Mouse (Mus musculus): ENCODE measurements around the gene Pkn1. TPM values are rescaled to one million over a fixed set of nuclear protein-coding genes. Genes with fewer than 3 reads are reported as not detected.

Pkn1 gene
- total RNA-seq (2021): 10 to 100 TPM; 52.9 to 65.1 TPM

GRCm38 (mm10) chr8:83698661-83699453 is at the start of gene Pkn1:
Gene Pkn1 (minus strand): TSS chr8:83699179.
- DNase-seq (ENCODE audit: low spot score in 2 of 2): peak; percentile 59 to 74
- intact Hi-C loops (cut with DNase I): loop anchor here (5.0 kb wide), 1 partner anchor 37 kb away; no protein-coding TSS in a partner anchor

- no peak for DNase-seq (ENCODE audit: low spot score in 2 of 2)
- intact Hi-C loops (cut with DNase I): no loop called here
Observed at GRCm38 (mm10) chr8:83748708-83749107, 49.7 kb upstream of the Pkn1 start.

GRCm38 (mm10) chr8:83747661-83748346 is 48.8 kb upstream of the Pkn1 start:
- DNase-seq (ENCODE audit: low spot score in 2 of 2): peak; percentile 35 to 44
- intact Hi-C loops (cut with DNase I): no loop called here

GRCm38 (mm10) chr8:83744070-83744469 is 45.1 kb upstream of the Pkn1 start:
- no peak for DNase-seq (ENCODE audit: low spot score in 2 of 2)
- intact Hi-C loops (cut with DNase I): no loop called here

- DNase-seq (ENCODE audit: low spot score in 2 of 2): no peak
- intact Hi-C loops (cut with DNase I): no loop called here
Observed at GRCm38 (mm10) chr8:83742968-83743367, 44.0 kb upstream of the Pkn1 start.

GRCm38 (mm10) chr8:83741849-83742655 is 43.1 kb upstream of the Pkn1 start:
- no peak for DNase-seq (ENCODE audit: low spot score in 2 of 2)
- intact Hi-C loops (cut with DNase I): no loop called here

DNA sequence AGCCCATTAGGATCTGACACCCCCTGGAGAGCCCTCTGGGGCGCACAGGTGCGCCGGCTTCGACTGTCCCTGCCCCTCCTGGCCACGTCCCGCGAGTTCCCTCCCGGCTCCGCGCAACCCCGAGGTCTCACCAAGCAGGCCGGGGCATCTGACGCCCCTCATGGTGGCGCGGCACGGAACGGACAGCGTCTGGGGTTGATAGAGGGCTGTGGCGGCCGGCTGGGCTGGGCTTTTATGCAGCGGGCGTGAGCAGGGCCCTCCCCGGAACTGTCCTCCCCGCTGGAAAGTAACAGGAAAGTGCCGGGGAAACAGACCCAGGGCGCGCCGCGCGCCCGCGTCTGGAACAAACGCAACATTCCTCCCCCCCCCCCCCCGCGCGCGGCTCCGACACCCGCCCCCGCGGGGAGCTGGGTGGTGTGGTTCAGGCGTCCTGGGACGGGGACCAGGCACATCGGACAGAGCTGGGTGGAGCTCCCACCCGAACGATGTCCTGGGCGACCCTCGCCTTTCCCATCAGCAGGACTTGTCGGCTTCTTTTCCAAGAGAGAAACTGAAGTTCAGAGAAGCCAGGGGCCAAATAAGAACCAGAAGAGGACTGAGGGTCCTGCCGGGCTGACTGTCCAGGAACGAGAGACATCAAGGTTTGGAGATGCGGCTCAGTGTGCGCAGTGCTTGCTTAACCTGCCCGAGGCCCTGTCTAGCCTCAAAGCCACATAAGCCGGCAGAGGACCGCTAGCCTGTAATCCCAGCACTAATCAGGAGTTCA is 42.2 kb upstream of the Pkn1 start, which contains the start of gene Adgre5:
Adgre5 (minus strand) TSS at position 351 of the 766 bp plus-strand sequence.
- intact Hi-C loops (cut with DNase I): no loop called here

DNA sequence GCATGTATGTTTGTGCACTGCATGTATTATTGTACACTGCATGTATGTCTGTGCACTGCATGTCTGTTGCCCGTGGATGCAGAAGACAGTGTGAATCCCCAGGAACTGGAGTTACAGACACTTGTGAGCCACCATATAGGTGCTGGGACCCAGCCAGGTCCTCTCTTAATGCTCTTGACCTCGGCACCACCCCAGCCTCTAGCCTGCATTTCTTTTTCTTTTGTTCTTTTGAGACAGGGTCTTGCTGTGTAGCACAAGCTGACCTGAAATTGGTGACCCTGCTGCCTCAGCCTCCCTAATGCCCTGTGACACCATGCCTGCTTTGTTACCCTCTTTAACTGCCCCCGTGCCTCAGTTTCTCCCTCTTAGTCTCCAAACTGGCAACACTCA is 41.6 kb upstream of the Pkn1 start:
- DNase-seq (ENCODE audit: low spot score in 2 of 2): no peak
- intact Hi-C loops (cut with DNase I): no loop called here

More for the DNA sequence above, 42.2 kb upstream of the Pkn1 start, which contains the start of gene Adgre5:
- no peak for DNase-seq (ENCODE audit: low spot score in 2 of 2)

DNA sequence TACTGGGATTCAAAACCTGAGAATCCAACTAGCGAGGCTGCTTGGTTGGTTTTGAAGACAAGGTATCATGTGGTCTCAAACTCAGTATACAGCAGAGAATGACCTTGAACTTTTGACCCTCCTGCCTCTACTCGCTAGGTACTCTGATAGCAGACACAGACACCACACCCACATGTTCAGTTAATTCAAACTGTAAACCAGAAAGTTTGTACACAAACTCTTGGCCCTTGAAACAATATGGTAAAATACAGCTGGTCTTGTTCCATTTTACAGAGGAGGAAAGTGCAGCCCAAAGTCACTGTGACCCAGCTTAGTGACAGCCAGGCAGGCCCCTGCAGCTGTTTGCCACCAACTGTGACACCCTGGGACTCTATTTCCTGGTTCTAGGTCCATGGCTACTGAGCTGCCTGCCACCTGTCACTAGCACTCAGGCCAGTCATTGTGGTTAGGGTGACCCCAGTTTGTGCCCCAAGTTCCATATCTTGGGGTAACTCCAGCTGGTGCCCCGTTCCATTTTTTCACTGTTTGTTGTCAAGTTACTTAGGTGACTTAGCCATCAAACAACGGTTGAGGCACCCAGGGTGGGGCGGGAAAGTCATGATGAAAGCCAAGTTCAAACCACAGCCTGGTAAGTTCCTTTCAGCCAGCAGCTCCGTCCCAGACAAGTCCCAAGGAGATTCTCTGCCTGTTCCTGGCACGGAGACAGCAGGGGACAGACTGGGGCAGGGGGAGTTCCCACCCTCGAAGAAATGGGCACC is 40.9 kb upstream of the Pkn1 start:
- intact Hi-C loops (cut with DNase I): no loop called here
- no peak for DNase-seq (ENCODE audit: low spot score in 2 of 2)

- intact Hi-C loops (cut with DNase I): no loop called here
- no peak for DNase-seq (ENCODE audit: low spot score in 2 of 2)
Observed at GRCm38 (mm10) chr8:83738949-83739710, 40.2 kb upstream of the Pkn1 start.

- intact Hi-C loops (cut with DNase I): no loop called here
- no peak for DNase-seq (ENCODE audit: low spot score in 2 of 2)
Observed at GRCm38 (mm10) chr8:83737852-83738562, 39.0 kb upstream of the Pkn1 start.

- intact Hi-C loops (cut with DNase I): no loop called here
- DNase-seq (ENCODE audit: low spot score in 2 of 2): no peak
Observed at GRCm38 (mm10) chr8:83737346-83737745, 38.4 kb upstream of the Pkn1 start.

DNA sequence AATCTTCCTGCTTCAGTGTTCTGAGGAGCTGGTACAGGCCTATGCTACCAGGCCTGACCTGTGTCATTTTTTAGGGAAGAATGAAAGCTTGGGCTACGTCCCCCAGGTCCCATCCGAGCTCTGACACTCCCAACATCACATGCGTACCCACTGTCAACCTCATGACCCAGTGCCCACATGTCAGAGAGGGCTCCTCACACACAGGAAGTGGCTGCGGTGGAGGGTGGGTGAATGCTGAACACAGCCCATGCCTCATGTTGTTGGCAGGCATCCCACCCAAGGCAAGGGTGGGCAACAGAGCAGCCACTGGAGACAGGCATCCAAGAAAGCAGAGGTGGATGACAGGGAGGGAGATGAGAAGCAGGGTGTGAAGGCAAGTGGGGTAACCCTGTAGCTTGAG is 37.7 kb upstream of the Pkn1 start:
- intact Hi-C loops (cut with DNase I): no loop called here
- no peak for DNase-seq (ENCODE audit: low spot score in 2 of 2)

- intact Hi-C loops (cut with DNase I): no loop called here
- no peak for DNase-seq (ENCODE audit: low spot score in 2 of 2)
Observed at GRCm38 (mm10) chr8:83732919-83733318, 33.9 kb upstream of the Pkn1 start.

DNA sequence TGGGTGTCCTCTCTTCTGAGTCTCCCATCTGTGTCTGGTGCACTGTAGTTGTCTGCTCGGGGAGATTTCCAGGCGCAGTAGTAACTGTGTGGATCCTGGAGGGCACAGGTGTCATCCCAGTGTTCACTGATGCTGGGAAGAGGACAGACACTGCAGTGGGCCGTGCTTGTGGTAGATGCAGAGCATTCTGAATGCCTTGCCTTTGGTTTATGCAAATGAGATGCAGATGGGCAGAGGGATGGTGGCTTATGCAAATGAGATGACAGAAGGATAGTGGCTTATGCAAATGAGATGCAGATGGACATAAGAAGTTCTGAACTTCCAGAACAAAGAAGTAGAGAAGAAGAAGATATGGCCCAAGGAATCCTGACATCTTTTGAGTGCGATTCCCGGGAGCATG is 32.9 kb upstream of the Pkn1 start:
- intact Hi-C loops (cut with DNase I): no loop called here
- DNase-seq (ENCODE audit: low spot score in 2 of 2): no peak

- intact Hi-C loops (cut with DNase I): loop anchor here (5.0 to 10.0 kb wide), 3 partner anchors 43 to 226 kb away; partner anchors contain the start of genes Asf1b and Gm10644
- no peak for DNase-seq (ENCODE audit: low spot score in 2 of 2)
Observed at GRCm38 (mm10) chr8:83729009-83729807, 30.2 kb upstream of the Pkn1 start.
